Mouse (Mus musculus): Measurements from ENCODE around the gene LTO1. TPM values are rescaled to one million over a fixed set of nuclear protein-coding genes. Genes with fewer than 3 reads are reported as not detected.

LTO1 gene
- polyA plus RNA-seq, 1 experiment = 32.7 TPM

GRCm38 (mm10) chr7:144977121-144977520 is 62.2 kb downstream of the LTO1 start:
- Histone ChIP-seq H3K36me3 (ENCODE audit: control insufficient read depth, insufficient read depth, low read length) (no peaks in the 10 kb centered on the region), H3K4me3 (ENCODE audit: control insufficient read depth, low read depth, low read length) (no peak overlapping the region), H3K27ac (ENCODE audit: control insufficient read depth, insufficient read depth, low read depth, low read length) (no peak overlapping the region), H3K27me3 (ENCODE audit: control insufficient read depth, insufficient read depth, low read length) (no peaks in the 10 kb centered on the region), H3K4me1 (ENCODE audit: control insufficient read depth, insufficient read depth, low read length) (no peaks in the 10 kb centered on the region)
- TF ChIP-seq POLR2A (IDR thresholded peaks at IDR 0.05; ENCODE audit: control insufficient read depth, low read depth, low read length) = no peak
- TF ChIP-seq CTCF (IDR thresholded peaks at IDR 0.05; ENCODE audit: control insufficient read depth, insufficient read depth, insufficient replicate concordance, low read depth, low read length) = no peak

GRCm38 (mm10) chr7:144979814-144980213 is 64.9 kb downstream of the LTO1 start:
- Histone ChIP-seq H3K27me3 (ENCODE audit: control insufficient read depth, insufficient read depth, low read length) (no peaks in the 10 kb centered on the region), H3K27ac (ENCODE audit: control insufficient read depth, insufficient read depth, low read depth, low read length) (no peak overlapping the region), H3K4me1 (ENCODE audit: control insufficient read depth, insufficient read depth, low read length) (no peaks in the 10 kb centered on the region), H3K4me3 (ENCODE audit: control insufficient read depth, low read depth, low read length) (no peak overlapping the region), H3K36me3 (ENCODE audit: control insufficient read depth, insufficient read depth, low read length) (no peaks in the 10 kb centered on the region)
- no peak for TF ChIP-seq CTCF (IDR thresholded peaks at IDR 0.05; ENCODE audit: control insufficient read depth, insufficient read depth, insufficient replicate concordance, low read depth, low read length)
- no peak for TF ChIP-seq POLR2A (IDR thresholded peaks at IDR 0.05; ENCODE audit: control insufficient read depth, low read depth, low read length)

Other genes with a start within 250 kb of the LTO1 start
- gene Ano1, start 163.1 kb upstream of the LTO1 start, polyA plus RNA-seq (2012; rRNA removed) = 27.3 and 28.2 TPM in 2 replicates
- gene Fgf3, start 77.0 kb upstream of the LTO1 start, polyA plus RNA-seq (2012; rRNA removed) = 0.10 TPM in 1 of 2 replicates, not detected in the other
- not detected in 2 replicates for gene Fgf4, start 67.7 kb upstream of the LTO1 start, polyA plus RNA-seq (2012; rRNA removed)
- not detected in 2 replicates for gene Fgf15, start 18.6 kb upstream of the LTO1 start, polyA plus RNA-seq (2012; rRNA removed)
- gene Ccnd1, start 24.8 kb downstream of the LTO1 start, polyA plus RNA-seq (2012; rRNA removed) = 4.2 and 6.8 TPM in 2 replicates